Mouse (Mus musculus) B cell, adult 2 months (primary cell): ENCODE data around the gene Ptk6.

ENCODE experiments used
- DNase-seq, 2 experiments: peaks; one replicate each; pipeline ENCODE4 v3.0.0; 2022

Gene Ptk6

DNA sequence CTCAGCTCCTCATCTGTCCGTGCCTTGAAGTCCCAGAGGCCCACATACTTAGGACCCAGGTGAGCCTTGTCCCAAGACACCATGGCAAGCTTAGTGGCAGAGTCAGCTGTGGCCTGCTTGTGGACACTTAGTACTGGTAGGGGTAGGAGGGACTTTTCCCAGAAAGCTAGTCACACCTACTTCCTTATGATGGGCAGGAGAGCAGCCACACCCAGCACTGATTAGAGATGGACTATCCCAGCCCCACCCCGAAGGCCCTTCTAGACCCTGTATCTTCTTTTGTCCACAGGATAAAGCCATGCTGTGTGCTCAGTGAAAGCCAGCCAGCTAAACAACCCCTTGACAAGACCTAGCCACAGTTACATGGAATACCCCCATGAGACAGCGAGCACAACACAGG is at the start of gene Ptk6:
Gene Ptk6 (minus strand): TSS at position 368 of the 400 bp plus-strand sequence.
- no peak for DNase-seq

DNA sequence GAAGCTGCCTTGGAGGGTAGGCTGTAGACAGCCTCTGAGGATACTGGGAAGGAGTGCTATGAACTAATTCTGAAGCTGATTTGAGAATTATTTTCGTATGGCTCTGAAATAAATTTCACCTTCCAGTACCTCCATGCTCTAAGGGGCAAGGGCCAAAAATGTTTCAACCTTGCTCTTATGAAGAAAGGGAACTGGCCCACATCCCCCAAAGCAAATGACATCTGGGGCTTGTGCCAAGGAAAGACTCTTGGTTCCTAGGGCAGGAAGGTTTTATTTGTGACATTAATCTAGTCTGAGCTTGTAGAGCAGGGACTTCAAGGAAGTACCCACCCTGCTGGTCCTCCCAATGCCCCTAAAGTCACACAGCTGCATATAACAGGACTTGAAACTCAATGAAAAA is 49.3 kb upstream of the Ptk6 start:
- DNase-seq: no peak

- no peak for DNase-seq
Measured at GRCm38 (mm10) chr2:181249217-181249616, 46.6 kb upstream of the Ptk6 start.

GRCm38 (mm10) chr2:181245031-181245430 is 42.4 kb upstream of the Ptk6 start:
- no peak for DNase-seq

GRCm38 (mm10) chr2:181243706-181244394 is 41.3 kb upstream of the Ptk6 start:
- peak; percentile 31 to 36 for DNase-seq

DNA sequence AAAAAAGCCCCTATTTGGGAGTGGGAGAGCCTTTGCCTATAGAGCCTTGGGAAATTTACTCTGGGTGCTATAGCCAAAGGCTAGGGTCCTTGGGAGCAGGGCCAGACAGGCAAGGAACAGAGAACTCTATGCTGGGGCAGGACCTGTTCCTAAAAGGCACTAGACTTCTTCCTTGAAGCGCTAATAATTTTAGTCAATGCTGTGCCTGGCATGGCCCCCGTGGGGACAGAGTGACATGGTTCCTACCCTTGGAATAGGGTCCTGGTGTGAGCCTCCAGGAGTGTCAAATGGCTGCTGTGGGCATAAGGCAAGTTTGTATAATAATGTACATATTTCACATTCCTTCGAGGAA is 39.7 kb upstream of the Ptk6 start:
- DNase-seq: no peak

DNA sequence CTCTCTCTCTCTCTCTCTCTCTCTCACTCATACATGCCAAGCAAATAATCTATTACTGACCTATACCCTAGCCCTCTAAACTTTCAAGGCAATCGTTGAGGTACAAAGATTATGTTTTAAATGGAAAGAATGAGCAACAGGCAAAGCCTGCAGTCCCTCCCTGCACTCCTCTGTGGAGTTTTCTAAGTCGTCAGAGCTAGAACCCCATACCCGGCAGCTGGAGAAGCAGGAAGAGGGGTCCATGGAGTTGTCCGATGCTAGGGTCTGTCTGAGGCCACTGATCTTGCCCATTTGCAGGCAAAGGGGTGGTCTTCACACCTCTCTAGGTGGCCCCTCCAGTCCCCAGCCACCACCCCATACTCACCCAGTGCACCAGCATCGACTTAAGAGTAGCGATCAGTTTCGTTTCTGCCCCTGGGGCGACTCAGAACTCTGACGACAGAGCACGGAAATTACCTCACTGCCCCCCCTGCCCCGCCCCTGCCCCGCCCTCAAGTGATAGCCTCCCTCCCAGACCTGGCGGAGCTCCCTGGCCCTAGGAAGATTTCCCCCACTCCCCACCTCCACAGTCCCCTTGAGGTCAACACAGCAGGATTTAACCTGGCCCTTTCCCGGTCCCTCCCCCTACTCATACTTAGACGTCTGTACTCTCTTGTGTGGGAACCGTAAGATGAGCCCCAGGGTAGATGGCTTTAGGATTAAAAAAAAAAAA is 39.2 kb upstream of the Ptk6 start, which contains the start of gene Helz2:
Gene Helz2 (minus strand): TSS at position 426 of the 712 bp plus-strand sequence.
- peak; percentile 73 to 74 for DNase-seq

DNA sequence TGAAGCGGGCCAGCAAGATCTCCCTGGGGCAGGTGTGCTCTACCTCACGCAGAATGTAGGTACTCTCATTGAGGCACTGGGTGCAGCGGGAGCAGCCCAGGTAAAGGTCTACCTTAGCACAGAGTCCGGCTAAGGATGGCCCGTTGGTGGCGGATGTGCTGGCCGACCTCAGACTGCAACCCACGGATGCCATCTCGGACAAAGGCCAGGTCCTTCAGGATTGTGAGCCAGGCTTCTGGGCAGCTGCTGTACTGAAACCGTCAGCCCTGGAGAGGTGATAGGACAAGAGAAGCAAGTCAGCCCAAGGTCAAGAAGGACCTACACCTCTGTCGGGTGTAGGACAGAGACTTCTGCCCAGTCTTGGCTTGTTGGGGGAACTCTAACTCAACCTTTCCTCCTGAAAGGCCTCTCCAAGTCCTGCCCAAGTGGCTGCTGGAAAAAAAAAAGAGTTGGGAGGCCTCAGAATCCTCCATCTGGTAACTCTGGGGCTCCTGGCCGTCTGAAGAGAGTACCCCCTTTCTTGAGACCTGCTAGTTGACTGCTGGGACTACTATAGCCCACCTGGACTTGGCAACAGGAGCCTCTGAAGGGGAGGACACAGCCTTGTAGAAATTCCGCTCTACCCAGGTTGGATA is 38.3 kb upstream of the Ptk6 start:
- no peak for DNase-seq

GRCm38 (mm10) chr2:181239261-181239660 is 36.7 kb upstream of the Ptk6 start:
- no peak for DNase-seq

- DNase-seq: peak in 1 of 2 experiments; percentile 31
Measured at GRCm38 (mm10) chr2:181238861-181239260, 36.3 kb upstream of the Ptk6 start.

DNA sequence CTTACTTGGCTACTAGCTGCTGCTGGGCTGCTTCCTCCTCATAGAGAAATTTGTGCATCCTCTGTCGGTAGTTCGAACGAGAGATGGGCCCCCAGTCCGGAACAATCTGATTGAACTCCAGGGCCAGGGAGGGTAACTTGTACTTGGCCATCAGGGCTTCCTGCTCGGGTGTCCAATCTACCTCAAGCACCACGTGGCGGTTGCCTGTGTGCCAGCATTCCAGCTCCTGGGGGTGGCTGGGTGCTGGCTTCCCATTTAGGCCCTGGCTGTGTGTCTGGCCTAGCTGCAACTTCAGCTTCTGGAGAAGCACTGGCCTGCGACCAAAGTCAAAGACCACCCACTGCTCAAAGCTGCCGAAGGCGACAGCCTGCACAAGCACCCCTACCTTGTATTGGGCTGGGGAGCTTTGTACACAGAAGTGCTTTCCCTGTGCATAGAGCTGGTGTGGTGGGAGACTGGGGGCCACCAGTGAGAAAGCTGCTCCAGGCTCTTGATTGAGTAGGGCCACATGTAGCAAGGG is 35.6 kb upstream of the Ptk6 start:
- no peak for DNase-seq

GRCm38 (mm10) chr2:181237251-181238014 is 34.8 kb upstream of the Ptk6 start:
- no peak for DNase-seq

DNA sequence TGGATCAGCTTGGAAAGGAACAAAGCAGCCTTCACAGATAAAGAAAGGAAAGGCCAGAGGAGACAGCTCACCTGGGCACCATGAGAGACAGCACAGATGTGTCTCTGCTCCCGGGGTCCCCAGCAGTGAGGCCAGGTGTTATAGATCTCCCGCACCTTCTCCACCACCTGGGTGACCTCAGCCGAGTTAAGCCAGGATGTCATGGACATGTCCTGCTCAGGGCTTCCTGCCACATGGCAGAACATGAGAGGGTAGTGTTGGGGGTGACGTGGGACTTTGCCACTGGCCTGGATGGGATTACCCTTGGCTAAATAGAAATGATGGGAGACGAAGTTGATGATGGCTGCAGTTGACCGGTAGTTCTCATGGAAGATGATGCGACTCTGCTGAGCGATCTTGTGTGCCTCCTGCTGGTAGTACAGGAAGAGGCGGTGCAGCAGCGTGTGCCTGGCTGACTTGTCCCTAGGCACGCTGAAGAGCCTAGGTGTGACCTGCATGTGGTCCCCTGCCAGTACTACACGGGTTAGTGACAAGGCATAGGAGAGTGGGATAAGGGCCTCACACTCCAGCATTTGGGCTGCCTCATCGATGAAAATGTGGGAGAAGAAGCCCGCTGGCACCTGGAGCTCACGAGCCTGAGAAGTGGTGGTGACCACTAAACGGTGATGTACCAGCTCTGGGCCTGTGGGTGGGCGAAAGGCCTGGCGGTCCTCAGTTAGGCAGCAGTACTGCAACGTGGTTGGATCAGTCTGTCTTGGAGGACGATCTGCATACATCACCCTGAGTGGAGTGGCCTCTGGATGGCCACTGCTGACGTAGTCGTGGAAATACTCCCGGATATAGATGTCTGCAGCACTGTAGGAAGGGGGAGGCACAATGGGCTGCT is 33.3 kb upstream of the Ptk6 start:
- no peak for DNase-seq

DNA sequence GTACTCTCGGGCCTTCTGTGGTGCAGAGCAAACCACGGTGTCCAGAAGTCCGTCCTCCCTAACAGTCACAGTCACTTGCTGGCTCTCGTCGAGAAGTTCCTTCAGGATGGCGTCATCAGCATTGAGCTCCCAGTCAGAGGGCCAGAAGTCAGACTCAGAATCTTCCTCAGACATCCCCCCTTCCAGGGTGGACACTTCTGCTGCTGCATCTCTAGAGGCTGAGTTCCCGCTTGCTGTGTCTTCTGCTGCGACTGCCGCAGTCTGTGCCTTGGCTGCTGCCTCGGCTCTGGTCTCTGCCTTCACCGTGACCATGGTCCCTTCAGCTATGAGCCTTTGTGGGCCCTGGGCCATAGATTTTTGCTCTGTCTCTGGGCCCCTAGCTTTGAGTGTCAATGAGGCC is 32.1 kb upstream of the Ptk6 start:
- no peak for DNase-seq

GRCm38 (mm10) chr2:181233443-181233842 is 30.9 kb upstream of the Ptk6 start:
- no peak for DNase-seq

DNA sequence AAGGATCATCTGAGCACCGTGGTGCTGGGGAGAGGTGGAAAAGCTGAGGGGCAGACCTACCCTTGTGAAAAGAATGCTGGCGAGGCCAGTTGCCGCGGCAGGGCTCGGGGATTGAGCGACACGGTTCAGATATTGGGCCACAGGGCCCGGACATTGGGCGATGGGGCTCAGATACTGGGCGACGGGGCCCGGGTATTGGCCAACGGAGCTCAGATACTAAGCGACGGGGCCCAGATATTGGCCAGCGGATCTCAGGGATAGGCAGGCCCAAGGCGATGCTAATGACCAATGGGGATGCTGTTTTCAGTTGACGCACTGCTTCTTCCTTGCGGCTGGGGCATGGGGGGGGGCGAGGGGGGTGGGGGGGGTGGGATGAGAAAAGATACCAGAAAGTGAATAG is 28.6 kb upstream of the Ptk6 start:
- DNase-seq: no peak

- DNase-seq: no peak
Measured at GRCm38 (mm10) chr2:181228335-181228734, 25.7 kb upstream of the Ptk6 start.

DNA sequence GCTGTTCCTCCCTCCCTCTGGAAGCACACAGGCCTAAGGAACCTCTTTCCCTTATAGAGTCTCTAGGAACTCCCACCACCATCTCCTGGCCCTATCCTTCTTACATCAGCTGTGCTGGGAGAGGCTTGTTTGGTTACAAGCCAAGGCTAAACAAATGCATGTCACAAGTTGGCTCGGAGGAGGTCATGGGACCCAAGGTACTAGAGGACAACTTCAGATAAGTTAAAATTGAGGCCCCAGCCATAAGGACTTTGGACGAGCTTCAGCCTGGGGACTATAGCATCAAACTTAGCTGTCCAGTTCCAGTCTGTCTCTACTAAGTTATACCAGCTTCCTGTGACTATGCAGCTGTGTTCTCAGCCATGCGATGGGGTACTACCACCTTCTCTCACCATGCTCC is 24.5 kb upstream of the Ptk6 start:
- no peak for DNase-seq

- DNase-seq: no peak
Measured at GRCm38 (mm10) chr2:181224994-181225393, 22.4 kb upstream of the Ptk6 start.

- no peak for DNase-seq
Measured at GRCm38 (mm10) chr2:181220361-181220760, 17.8 kb upstream of the Ptk6 start.

GRCm38 (mm10) chr2:181219538-181220216 is 17.1 kb upstream of the Ptk6 start, which contains the start of gene Fndc11:
TSS of gene Fndc11 (plus strand) at chr2:181220013.
- peak; percentile 88 to 91 for DNase-seq
